Mouse (Mus musculus): ENCODE data around the gene Slc25a34. TPM values are rescaled to one million over a fixed set of nuclear protein-coding genes. Genes with fewer than 3 reads are reported as not detected.

The Slc25a34 gene
- polyA plus RNA-seq, 1 experiment from 2014 or later, result 1.1 TPM

DNA sequence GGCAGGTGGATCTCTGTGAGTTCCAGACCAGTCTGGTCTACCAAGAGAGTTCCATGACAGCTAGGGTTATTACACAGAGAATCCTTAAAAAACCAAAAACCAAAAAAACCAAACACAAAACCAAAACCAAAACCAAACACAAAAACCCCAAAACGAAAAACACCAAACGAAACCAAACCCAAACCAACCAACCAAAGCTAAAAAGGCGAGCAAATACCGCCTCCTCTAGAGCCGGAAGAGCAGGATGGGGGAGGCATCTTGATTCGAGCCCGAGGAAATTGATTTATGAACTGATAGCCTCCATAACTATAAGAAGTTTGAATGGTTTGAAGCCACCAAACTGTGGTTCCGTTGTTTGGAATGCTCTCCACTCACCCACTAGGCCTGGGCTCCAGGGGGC lies 39.7 kb downstream of the Slc25a34 start:
- DNase-seq (ENCODE audit: low spot score) (no peak), ATAC-seq (no peak)
- Histone ChIP-seq H3K27me3 (replicated peaks; ENCODE audit: insufficient read depth, low read length) (no peaks in the 10 kb centered on the region), H3K27ac (ENCODE audit: low read length) (no peak overlapping the region), H3K4me3 (ENCODE audit: low read depth, low read length) (no peak overlapping the region), H3K9ac (replicated peaks; ENCODE audit: low read depth) (no peak overlapping the region), H3K4me2 (replicated peaks; ENCODE audit: low read depth, low read length) (no peak overlapping the region), H3K4me1 (ENCODE audit: insufficient read depth, low read depth, low read length) (no peaks in the 10 kb centered on the region), H3K9me3 (ENCODE audit: low read length) (no peaks in the 10 kb centered on the region), H3K36me3 (ENCODE audit: insufficient read depth, low read length) (peaks cover 14% of the 10 kb centered on the region; the same call in 1 of the 2 replicates)
- TF ChIP-seq EP300 (IDR thresholded peaks at IDR 0.05), result no peak
- no peak for TF ChIP-seq CTCF (IDR thresholded peaks at IDR 0.05)
- 86% methylated on average over 8 of the region's 8 CpGs for WGBS

DNA sequence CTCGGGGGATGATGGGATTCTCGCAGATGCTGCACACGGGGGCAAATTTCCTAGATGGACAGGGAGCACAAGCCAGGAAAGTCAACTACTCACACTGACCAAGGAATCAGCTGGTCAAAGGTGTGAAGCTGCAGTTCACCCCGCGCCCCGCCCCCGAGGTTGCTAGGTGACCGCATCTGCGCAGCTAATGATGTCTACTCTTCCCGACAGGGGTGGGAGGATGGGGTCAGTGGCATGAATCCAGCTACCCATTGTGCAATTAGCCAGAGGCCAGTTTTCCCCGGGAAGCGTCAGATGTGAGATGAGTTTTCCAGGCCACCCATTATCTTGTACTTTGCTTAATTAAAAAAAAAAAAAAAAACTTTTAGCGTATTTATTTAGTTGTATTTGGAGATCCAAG lies 42.6 kb downstream of the Slc25a34 start:
- H3K27ac ChIP-seq (ENCODE audit: low read length), result no peak overlapping the region
- 90% methylated on average over 13 of the region's 13 CpGs for WGBS
- no peaks in the 10 kb centered on the region for H3K27me3 ChIP-seq (replicated peaks; ENCODE audit: insufficient read depth, low read length)
- ATAC-seq, result no peak
- no peak for DNase-seq (ENCODE audit: low spot score)
- H3K4me1 ChIP-seq (ENCODE audit: insufficient read depth, low read depth, low read length), result no peaks in the 10 kb centered on the region
- no peaks in the 10 kb centered on the region for H3K9me3 ChIP-seq (ENCODE audit: low read length)
- H3K4me2 ChIP-seq (replicated peaks; ENCODE audit: low read depth, low read length), result no peak overlapping the region
- H3K9ac ChIP-seq (replicated peaks; ENCODE audit: low read depth), result no peak overlapping the region
- H3K36me3 ChIP-seq (ENCODE audit: insufficient read depth, low read length), result 0 out of 2 replicates have a peak, but pooled peaks cover 10% of the 10 kb centered on the region
- no peak overlapping the region for H3K4me3 ChIP-seq (ENCODE audit: low read depth, low read length)
- no peak for TF ChIP-seq EP300 (IDR thresholded peaks at IDR 0.05)
- TF ChIP-seq CTCF (IDR thresholded peaks at IDR 0.05), result no peak

DNA sequence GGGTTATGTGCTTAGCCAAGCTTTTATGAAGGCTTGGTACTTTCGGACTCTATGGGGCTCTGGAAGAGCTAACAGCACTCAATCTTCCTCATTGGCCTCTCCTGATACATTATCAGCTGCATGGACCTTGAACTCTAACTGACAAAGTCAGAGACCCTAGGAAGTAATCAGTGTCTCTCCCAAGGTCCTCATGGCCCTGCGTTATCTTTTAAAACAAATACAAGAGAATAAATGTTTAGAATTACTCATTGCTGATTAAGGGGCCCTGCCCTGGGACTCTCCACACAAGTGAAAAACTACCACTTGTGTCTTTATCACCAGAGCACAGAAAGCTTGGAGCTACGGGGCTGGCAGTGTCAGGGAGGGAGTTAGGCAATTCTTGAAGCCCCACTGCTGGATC lies 44.8 kb downstream of the Slc25a34 start:
- Histone ChIP-seq H3K4me3 (ENCODE audit: low read depth, low read length) (no peak overlapping the region), H3K36me3 (ENCODE audit: insufficient read depth, low read length) (0 out of 2 replicates have a peak, but pooled peaks cover under 1% of the 10 kb centered on the region), H3K9me3 (ENCODE audit: low read length) (no peaks in the 10 kb centered on the region), H3K27ac (ENCODE audit: low read length) (no peak overlapping the region; the same call in 1 of the 2 replicates), H3K4me1 (ENCODE audit: insufficient read depth, low read depth, low read length) (peaks cover 8% of the 10 kb centered on the region; the same call in 1 of the 2 replicates), H3K27me3 (replicated peaks; ENCODE audit: insufficient read depth, low read length) (no peaks in the 10 kb centered on the region), H3K4me2 (replicated peaks; ENCODE audit: low read depth, low read length) (no peak overlapping the region), H3K9ac (replicated peaks; ENCODE audit: low read depth) (no peak overlapping the region)
- TF ChIP-seq EP300 (IDR thresholded peaks at IDR 0.05) (peak; percentile 54; the same call in 1 of the 2 replicates), CTCF (IDR thresholded peaks at IDR 0.05) (no peak)
- WGBS, result 13% methylated on average over 3 of the region's 3 CpGs
- DNase-seq (ENCODE audit: low spot score) (peak; percentile 74), ATAC-seq (0 out of 2 replicates have a peak, but pooled peaks have one; percentile 13)

DNA sequence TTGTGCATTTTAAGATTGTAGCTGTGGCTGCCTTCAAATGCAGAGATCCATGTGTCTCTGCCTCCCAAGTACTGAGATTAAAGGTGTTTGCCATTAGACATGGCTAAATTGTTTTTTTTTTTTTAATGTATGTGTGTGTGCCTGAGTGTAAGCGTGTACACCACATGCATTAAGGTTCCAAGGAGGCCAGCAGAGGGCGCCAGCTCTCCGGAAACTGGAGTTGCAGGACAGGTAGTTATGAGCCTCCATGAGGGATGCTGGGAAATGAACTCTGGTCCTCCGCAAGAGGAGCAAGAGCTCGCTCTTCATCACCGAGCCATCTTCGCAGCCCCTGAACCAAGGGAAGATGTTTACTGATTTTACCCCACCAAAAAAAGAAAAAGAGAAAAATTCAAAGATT lies 46.7 kb downstream of the Slc25a34 start:
- H3K4me3 ChIP-seq (ENCODE audit: low read depth, low read length), result no peak overlapping the region
- WGBS, result 97% methylated on average over 7 of the region's 7 CpGs
- H3K27ac ChIP-seq (ENCODE audit: low read length), result no peak overlapping the region
- H3K36me3 ChIP-seq (ENCODE audit: insufficient read depth, low read length), result no peaks in the 10 kb centered on the region
- H3K9ac ChIP-seq (replicated peaks; ENCODE audit: low read depth), result no peak overlapping the region
- no peaks in the 10 kb centered on the region for H3K27me3 ChIP-seq (replicated peaks; ENCODE audit: insufficient read depth, low read length)
- no peak overlapping the region for H3K4me2 ChIP-seq (replicated peaks; ENCODE audit: low read depth, low read length)
- ATAC-seq (no peak), DNase-seq (ENCODE audit: low spot score) (no peak)
- peaks cover 14% of the 10 kb centered on the region for H3K4me1 ChIP-seq (ENCODE audit: insufficient read depth, low read depth, low read length)
- TF ChIP-seq CTCF (IDR thresholded peaks at IDR 0.05) (peak; percentile 41), EP300 (IDR thresholded peaks at IDR 0.05) (no peak)
- no peaks in the 10 kb centered on the region for H3K9me3 ChIP-seq (ENCODE audit: low read length)

DNA sequence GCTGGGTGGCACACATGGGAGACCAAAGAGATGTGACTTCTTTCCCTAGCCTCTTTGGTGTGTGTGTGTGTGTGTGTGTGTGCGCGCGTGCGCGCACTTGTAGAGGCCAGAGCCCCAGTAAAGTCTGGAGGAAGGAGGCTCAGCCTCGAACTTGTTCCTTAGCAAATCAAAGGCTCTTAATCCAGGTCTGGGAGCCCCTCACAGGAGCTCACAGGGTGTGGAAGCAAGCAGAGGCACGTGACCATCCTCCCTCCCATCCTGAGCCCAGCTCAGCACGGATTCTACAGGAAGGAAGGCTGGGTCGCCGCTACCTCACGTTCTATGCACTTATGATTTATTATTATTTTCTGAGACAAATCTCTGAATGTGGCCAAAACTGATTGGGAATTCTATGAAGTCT lies 47.2 kb downstream of the Slc25a34 start:
- DNase-seq (ENCODE audit: low spot score) (no peak), ATAC-seq (no peak)
- WGBS, result 78% methylated on average over 11 of the region's 11 CpGs
- Histone ChIP-seq H3K36me3 (ENCODE audit: insufficient read depth, low read length) (no peaks in the 10 kb centered on the region), H3K4me2 (replicated peaks; ENCODE audit: low read depth, low read length) (no peak overlapping the region), H3K27me3 (replicated peaks; ENCODE audit: insufficient read depth, low read length) (no peaks in the 10 kb centered on the region), H3K9ac (replicated peaks; ENCODE audit: low read depth) (no peak overlapping the region), H3K27ac (ENCODE audit: low read length) (no peak overlapping the region), H3K9me3 (ENCODE audit: low read length) (no peaks in the 10 kb centered on the region), H3K4me3 (ENCODE audit: low read depth, low read length) (no peak overlapping the region), H3K4me1 (ENCODE audit: insufficient read depth, low read depth, low read length) (peaks cover 14% of the 10 kb centered on the region)
- TF ChIP-seq CTCF (IDR thresholded peaks at IDR 0.05), result no peak

DNA sequence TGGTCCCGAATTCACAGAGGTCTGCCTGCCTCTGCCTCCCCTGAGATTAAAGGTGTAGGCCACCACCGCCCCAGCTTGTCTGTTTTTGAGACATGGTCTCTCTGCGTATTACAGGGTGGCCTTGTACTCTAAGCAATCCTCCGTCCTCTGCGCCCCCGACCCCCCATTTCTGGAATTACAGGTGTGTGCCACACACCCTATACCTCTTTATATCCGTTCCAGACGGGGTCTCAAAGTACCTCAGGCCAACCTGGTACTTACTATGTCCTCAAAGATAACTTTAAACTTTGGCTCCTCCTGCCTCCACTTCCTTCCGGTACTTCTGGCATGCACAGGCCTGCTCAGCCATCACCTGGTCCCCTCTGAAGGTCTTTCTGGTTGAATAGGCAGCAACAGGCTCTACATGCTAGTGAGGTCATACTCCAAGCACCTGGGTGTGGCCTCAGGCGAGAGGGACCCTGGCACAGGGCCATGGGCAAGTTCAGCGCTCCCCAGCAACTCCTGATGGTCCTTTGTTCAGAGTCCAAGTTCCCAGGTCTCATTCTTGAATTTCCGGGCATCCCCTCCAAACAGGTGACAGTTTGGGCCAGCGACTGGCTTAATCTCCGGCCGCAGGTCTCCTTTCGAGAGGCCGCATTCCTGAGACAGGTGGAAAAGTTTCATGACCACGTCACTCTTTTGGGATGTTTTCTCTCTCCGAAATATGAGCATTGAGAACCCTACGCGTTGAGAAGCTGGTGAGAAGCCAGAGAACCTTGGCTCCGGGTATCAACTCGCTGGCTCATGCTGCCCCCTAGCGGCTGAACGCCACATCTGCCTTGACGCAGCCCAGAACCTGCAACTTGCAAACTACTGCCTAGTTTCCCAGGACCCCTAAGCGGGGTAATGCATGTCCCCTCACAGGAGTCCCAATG lies 48.6 kb downstream of the Slc25a34 start:
- peak overlapping the region; percentile 96 for H3K27ac ChIP-seq (ENCODE audit: low read length)
- H3K4me3 ChIP-seq (ENCODE audit: low read depth, low read length), result no peak overlapping the region
- DNase-seq (ENCODE audit: low spot score) (peak; percentile 97), ATAC-seq (peak; percentile 71)
- no peaks in the 10 kb centered on the region for H3K36me3 ChIP-seq (ENCODE audit: insufficient read depth, low read length)
- no peaks in the 10 kb centered on the region for H3K27me3 ChIP-seq (replicated peaks; ENCODE audit: insufficient read depth, low read length)
- peak; percentile 94 for TF ChIP-seq CTCF (IDR thresholded peaks at IDR 0.05)
- peak; percentile 93 for TF ChIP-seq EP300 (IDR thresholded peaks at IDR 0.05)
- WGBS, result 28% methylated on average over 27 of the region's 27 CpGs
- H3K4me1 ChIP-seq (ENCODE audit: insufficient read depth, low read depth, low read length), result peaks cover 14% of the 10 kb centered on the region
- no peaks in the 10 kb centered on the region for H3K9me3 ChIP-seq (ENCODE audit: low read length)
- H3K9ac ChIP-seq (replicated peaks; ENCODE audit: low read depth), result no peak overlapping the region
- no peak overlapping the region for H3K4me2 ChIP-seq (replicated peaks; ENCODE audit: low read depth, low read length)
